Mouse (Mus musculus) liver, embryonic 12.5 days (tissue): Measurements from ENCODE around the gene Hbb-bh1. TPM values are rescaled to one million over a fixed set of nuclear protein-coding genes. Genes with fewer than 3 reads are reported as not detected.
"Not testable (repeated sequence)": the region's sequence is repeated elsewhere in the genome, so short reads cannot be mapped to it uniquely, and the experiment has no call there.

Experiments used
- ATAC-seq: fragments of 200-750 bp; cut with Nextera tagmentation; 2 replicates; pipeline ENCODE4 v1.8.0; 2017; ENCODE audit warnings: moderate number of reproducible peaks, mild to moderate bottlenecking, moderate library complexity
- H3K27ac ChIP-seq: fragments of 300-500 bp; sonication (generic); 2 replicates; pipeline ENCODE4 v1.5.1; 2016; ENCODE audit warnings: mild to moderate bottlenecking
- H3K27me3 ChIP-seq: fragments of 300-500 bp; sonication (generic); replicated peaks from 2 replicates; pipeline ENCODE4 v1.6.1; 2016; ENCODE audit warnings: mild to moderate bottlenecking, moderate library complexity
- H3K36me3 ChIP-seq: fragments of 300-500 bp; sonication (generic); 2 replicates; pipeline ENCODE4 v1.6.1; 2016; ENCODE audit warnings: mild to moderate bottlenecking, moderate library complexity
- H3K4me1 ChIP-seq: fragments of 300-500 bp; sonication (generic); 2 replicates; pipeline ENCODE4 v1.6.1; 2016
- H3K4me2 ChIP-seq: fragments of 300-500 bp; sonication (generic); 2 replicates; pipeline ENCODE4 v1.6.1; 2016; ENCODE audit warnings: mild to moderate bottlenecking, moderate library complexity
- H3K4me3 ChIP-seq: fragments of 300-500 bp; sonication (generic); 2 replicates; pipeline ENCODE4 v1.5.1; 2016; ENCODE audit warnings: mild to moderate bottlenecking, moderate library complexity
- H3K9ac ChIP-seq: fragments of 300-500 bp; sonication (generic); 2 replicates; pipeline ENCODE4 v1.6.1; 2016; ENCODE audit warnings: mild to moderate bottlenecking, moderate library complexity
- H3K9me3 ChIP-seq: fragments of 300-500 bp; sonication (generic); replicated peaks from 2 replicates; pipeline ENCODE4 v1.6.1; 2016; ENCODE audit warnings: mild to moderate bottlenecking, moderate library complexity
- WGBS: fragments of 180-500 bp; shearing (Covaris S2); methylation state at CpG from one replicate; pipeline ENCODE4 v1.1.7; 2016; ENCODE audit not compliant: insufficient replicate concordance; 5-methylcytosine and 5-hydroxymethylcytosine counted together
- polyA plus RNA-seq: library from polyadenylated mRNA; unstranded; fragments of >200 nt; fragmentation: Nextera tagmentation; extraction: Ambion mirVana; gene quantifications from 2 replicates; pipeline ENCODE4 v1.2.1, GENCODE M21; 2016

Gene Hbb-bh1
- polyA plus RNA-seq, 1 experiment from 2014 or later, result 1,392 TPM

GRCm38 (mm10) chr7:103844525-103845325 is 1.8 kb upstream of the Hbb-bh1 start:
- H3K4me3 ChIP-seq, result no peak overlapping the region
- peak; percentile 75 for ATAC-seq
- H3K27me3 ChIP-seq, result no peaks in the 10 kb centered on the region
- peak overlapping the region; percentile 81 for H3K27ac ChIP-seq
- 28% methylated on average over 1 of the region's 2 CpGs for WGBS
- peaks cover 62% of the 10 kb centered on the region for H3K4me1 ChIP-seq
- H3K4me2 ChIP-seq, result peak overlapping the region; percentile 38
- peak overlapping the region; percentile 57 for H3K9ac ChIP-seq
- H3K9me3 ChIP-seq, result no peaks in the 10 kb centered on the region
- H3K36me3 ChIP-seq, result no peaks in the 10 kb centered on the region

DNA sequence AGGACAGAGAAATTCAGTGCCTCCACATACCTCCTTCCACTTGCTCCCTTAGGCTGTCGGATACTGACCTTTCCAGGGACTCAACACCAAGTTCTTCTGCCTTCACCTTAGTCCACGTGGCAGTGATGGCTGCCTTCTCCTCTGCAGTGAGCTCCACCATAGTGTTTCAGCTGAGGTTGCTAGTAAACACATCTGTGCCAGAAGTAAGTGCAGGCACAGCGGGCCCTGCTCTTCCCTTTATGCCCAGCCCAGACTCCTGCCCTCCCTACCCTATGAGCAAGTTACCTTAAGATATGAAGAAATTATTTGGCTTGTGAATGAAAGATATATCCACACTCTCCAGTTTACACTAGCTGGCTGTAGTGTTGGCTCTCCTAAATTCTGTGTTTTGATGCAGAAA is 2.7 kb downstream of the Hbb-bh1 start, which contains the start of gene Hbb-bh2:
Hbb-bh2 (minus strand) TSS at position 253 of the 400 bp plus-strand sequence.
- no peak within 1 kb of the TSS for H3K4me3 ChIP-seq
- peak within 1 kb of the TSS; percentile 36 for H3K9ac ChIP-seq
- ATAC-seq, result peak; percentile 31
- H3K4me2 ChIP-seq, result peak within 1 kb of the TSS; percentile 21
- peak within 1 kb of the TSS; percentile 84 for H3K27ac ChIP-seq
- 61% methylated on average over 3 of the region's 3 CpGs for WGBS
- no peaks in the 10 kb centered on the region for H3K9me3 ChIP-seq
- H3K27me3 ChIP-seq, result no peaks in the 10 kb centered on the region
- peaks cover 44% of the 10 kb centered on the region for H3K4me1 ChIP-seq
- no peaks in the 10 kb centered on the region for H3K36me3 ChIP-seq

DNA sequence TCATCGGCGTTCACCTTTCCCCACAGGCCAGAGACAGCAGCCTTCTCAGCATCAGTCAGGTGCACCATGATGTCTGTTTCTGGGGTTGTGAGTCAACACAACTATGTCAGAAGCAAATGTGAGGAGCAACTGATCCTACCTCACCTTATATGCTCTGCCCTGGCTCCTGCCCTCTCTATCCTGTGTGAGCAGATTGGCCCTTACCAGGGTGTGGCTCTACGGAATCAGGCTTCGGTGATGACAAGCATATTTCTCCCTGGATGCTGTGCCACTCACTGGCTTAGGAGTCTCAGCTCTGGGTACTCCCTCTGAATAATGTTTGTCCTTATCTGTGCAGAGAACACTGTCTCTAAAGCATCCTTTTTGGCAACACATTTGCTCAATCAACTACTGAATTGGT is 15.2 kb downstream of the Hbb-bh1 start, which contains the start of gene Hbb-bs:
Hbb-bs (minus strand) TSS at position 289 of the 400 bp plus-strand sequence.
- 42% methylated on average over 4 of the region's 4 CpGs for WGBS
- H3K27me3 ChIP-seq, result no peaks in the 10 kb centered on the region
- H3K4me3 ChIP-seq, result peak within 1 kb of the TSS; percentile 51
- peaks cover 45% of the 10 kb centered on the region for H3K4me1 ChIP-seq
- H3K9me3 ChIP-seq, result no peaks in the 10 kb centered on the region
- peak within 1 kb of the TSS; percentile 97 for H3K27ac ChIP-seq
- peak; percentile 88 for ATAC-seq
- H3K9ac ChIP-seq, result peak within 1 kb of the TSS; percentile 71
- H3K4me2 ChIP-seq, result peak within 1 kb of the TSS; percentile 49
- no peaks in the 10 kb centered on the region for H3K36me3 ChIP-seq

DNA sequence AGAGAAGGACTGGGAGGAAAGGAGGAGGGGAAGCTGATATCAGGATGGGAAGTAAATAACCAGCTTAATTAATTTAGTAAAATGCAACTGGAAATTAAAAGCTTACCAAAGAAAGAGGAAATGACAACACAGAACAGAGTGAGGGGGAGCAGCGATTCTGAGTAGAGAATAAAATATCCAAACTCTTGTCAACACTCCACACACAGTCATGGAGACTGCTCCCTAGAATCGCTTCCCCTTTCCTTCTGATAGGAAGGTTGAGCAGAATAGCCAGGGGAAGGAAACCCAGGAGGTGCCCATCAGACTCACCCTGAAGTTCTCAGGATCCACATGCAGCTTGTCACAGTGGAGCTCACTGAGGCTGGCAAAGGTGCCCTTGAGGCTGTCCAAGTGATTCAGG is 15.8 kb downstream of the Hbb-bh1 start:
- H3K9me3 ChIP-seq, H3K27ac ChIP-seq, H3K9ac ChIP-seq, H3K27me3 ChIP-seq, H3K4me2 ChIP-seq, ATAC-seq, H3K36me3 ChIP-seq, H3K4me3 ChIP-seq: not testable (repeated sequence)
- H3K4me1 ChIP-seq, result peaks cover 48% of the 10 kb centered on the region
- no CpG with 5 or more reads among the region's 2 CpGs for WGBS

- Histone ChIP-seq H3K4me2 (peak overlapping the region; percentile 54), H3K36me3 (no peaks in the 10 kb centered on the region), H3K9ac (peak overlapping the region; percentile 71), H3K4me3 (peak overlapping the region; percentile 53), H3K9me3 (no peaks in the 10 kb centered on the region), H3K27ac (peak overlapping the region; percentile 99), H3K4me1 (peaks cover 48% of the 10 kb centered on the region), H3K27me3 (no peaks in the 10 kb centered on the region)
- ATAC-seq, result peak; percentile 72
- 47% methylated on average over 3 of the region's 3 CpGs for WGBS
Measured at GRCm38 (mm10) chr7:103826255-103826887, 16.6 kb downstream of the Hbb-bh1 start.

DNA sequence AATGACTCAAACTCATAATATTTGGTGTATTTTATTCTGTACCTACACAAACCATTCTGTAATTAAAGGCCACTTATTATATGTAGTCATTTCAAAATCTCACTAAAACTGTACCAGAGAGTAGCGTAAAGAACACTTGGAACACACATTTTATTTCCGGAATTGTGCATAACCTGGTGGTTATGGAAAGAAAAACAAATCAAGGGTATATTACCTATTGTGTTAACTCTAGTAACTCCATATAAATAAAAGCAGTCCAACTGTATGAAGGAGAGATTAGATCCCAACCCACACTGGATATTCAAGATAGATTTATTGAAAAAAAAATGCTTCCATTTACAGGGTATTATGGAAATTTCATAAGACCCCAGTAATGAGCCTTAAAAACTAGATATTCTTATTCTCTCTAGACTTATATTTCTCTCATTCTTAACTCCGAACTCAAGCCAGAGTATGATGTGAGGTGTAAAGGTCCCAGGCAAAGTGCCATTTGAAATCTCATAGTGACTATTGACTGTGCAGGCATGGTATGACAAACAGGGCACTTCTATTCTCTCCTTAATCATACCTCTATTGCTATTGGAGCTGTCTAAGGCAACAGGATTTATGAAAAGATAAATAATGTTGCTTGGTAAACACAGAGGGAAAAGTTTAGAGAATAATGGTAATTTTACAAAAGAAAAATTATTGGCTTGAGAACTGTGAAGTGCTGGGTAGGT is 17.3 kb downstream of the Hbb-bh1 start:
- Histone ChIP-seq H3K9ac (0 out of 2 replicates have a peak overlapping the region, but pooled peaks have one; percentile 24), H3K27ac (peak overlapping the region; percentile 99), H3K9me3 (no peaks in the 10 kb centered on the region), H3K4me2 (peak overlapping the region; percentile 61), H3K4me3 (peak overlapping the region; percentile 41), H3K36me3 (no peaks in the 10 kb centered on the region), H3K27me3 (no peaks in the 10 kb centered on the region), H3K4me1 (peaks cover 44% of the 10 kb centered on the region)
- ATAC-seq, result peak; percentile 83
- 73% methylated on average over 3 of the region's 3 CpGs for WGBS

GRCm38 (mm10) chr7:103824597-103824996 is 18.4 kb downstream of the Hbb-bh1 start:
- H3K27ac ChIP-seq, result peak overlapping the region; percentile 99
- WGBS, result 60% methylated on average over 2 of the region's 2 CpGs
- H3K4me1 ChIP-seq, result peaks cover 34% of the 10 kb centered on the region
- peak overlapping the region; percentile 41 for H3K4me3 ChIP-seq
- no peak for ATAC-seq
- H3K36me3 ChIP-seq, result no peaks in the 10 kb centered on the region
- H3K27me3 ChIP-seq, result no peaks in the 10 kb centered on the region
- H3K9ac ChIP-seq, result peak overlapping the region; percentile 70
- H3K4me2 ChIP-seq, result peak overlapping the region; percentile 61
- H3K9me3 ChIP-seq, result no peaks in the 10 kb centered on the region

DNA sequence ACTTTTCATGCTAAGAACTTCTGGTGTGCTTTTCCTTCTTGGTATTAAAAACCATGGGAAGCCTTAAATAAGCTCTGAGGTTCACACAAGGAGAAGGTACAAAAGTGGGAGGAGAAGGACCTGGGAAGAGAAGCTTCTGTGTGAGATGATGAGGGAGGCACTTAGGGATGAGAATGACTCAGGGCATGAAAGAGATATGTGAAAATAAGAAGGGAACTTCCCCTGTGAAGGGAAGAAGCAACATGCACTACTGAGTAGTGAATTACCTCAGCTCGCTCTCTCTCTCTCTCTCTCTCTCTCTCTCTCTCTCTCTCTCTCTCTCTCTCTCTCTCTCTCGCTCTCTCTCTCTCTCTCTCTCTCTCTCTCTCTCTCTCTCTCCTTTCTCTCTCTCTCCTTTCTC is 27.9 kb downstream of the Hbb-bh1 start:
- Histone ChIP-seq H3K4me2 (peak overlapping the region; percentile 67), H3K4me1 (peaks cover 24% of the 10 kb centered on the region), H3K4me3 (peak overlapping the region; percentile 41), H3K27ac (peak overlapping the region; percentile 96), H3K9ac (peak overlapping the region; percentile 78)
- not testable (repeated sequence) for H3K36me3 ChIP-seq, H3K27me3 ChIP-seq, H3K9me3 ChIP-seq, ATAC-seq
- WGBS, result no CpG with 5 or more reads among the region's 2 CpGs

DNA sequence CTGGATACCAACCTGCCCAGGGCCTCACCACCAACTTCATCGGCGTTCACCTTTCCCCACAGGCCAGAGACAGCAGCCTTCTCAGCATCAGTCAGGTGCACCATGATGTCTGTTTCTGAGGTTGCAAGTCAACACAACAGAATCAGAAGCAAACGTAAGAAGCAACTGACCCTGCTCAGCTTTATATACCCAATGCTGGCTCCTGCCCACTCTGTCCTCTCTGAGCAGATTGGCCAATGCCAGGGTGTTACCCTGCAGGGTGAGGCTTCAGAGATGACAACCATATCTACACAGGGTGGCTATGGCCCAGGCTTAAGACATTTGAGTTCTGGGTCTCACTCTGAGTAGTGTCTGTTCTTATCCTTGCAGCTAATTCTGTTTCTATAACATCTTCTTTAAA is 29.2 kb downstream of the Hbb-bh1 start, which contains the start of gene Hbb-bt:
Hbb-bt (minus strand) TSS at position 231 of the 400 bp plus-strand sequence.
- Histone ChIP-seq H3K9ac (peak within 1 kb of the TSS; percentile 78), H3K4me1 (peaks cover 37% of the 10 kb centered on the region), H3K9me3 (no peaks in the 10 kb centered on the region), H3K4me2 (peak within 1 kb of the TSS; percentile 67), H3K4me3 (peak within 1 kb of the TSS; percentile 58), H3K36me3 (no peaks in the 10 kb centered on the region), H3K27ac (peak within 1 kb of the TSS; percentile 96), H3K27me3 (no peaks in the 10 kb centered on the region)
- WGBS, result 47% methylated on average over 3 of the region's 3 CpGs
- ATAC-seq, result peak; percentile 83

DNA sequence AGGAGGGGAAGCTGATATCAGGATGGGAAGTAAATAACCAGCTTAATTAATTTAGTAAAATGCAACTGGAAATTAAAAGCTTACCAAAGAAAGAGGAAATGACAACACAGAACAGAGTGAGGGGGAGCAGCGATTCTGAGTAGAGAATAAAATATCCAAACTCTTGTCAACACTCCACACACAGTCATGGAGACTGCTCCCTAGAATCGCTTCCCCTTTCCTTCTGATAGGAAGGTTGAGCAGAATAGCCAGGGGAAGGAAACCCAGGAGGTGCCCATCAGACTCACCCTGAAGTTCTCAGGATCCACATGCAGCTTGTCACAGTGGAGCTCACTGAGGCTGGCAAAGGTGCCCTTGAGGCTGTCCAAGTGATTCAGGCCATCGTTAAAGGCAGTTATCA is 29.8 kb downstream of the Hbb-bh1 start:
- H3K36me3 ChIP-seq, ATAC-seq, H3K27ac ChIP-seq, H3K27me3 ChIP-seq, H3K9ac ChIP-seq, H3K4me2 ChIP-seq, H3K9me3 ChIP-seq: not testable (repeated sequence)
- peaks cover 40% of the 10 kb centered on the region for H3K4me1 ChIP-seq
- H3K4me3 ChIP-seq, result peak overlapping the region; percentile 58
- no CpG with 5 or more reads among the region's 3 CpGs for WGBS

- H3K9ac ChIP-seq, result peak overlapping the region; percentile 78
- 9% methylated on average over 1 of the region's 1 CpGs for WGBS
- H3K4me1 ChIP-seq, result peaks cover 50% of the 10 kb centered on the region
- peak; percentile 5; the same call in 1 of the 2 replicates for ATAC-seq
- H3K27me3 ChIP-seq, result no peaks in the 10 kb centered on the region
- H3K27ac ChIP-seq, result peak overlapping the region; percentile 99
- peak overlapping the region; percentile 63 for H3K4me3 ChIP-seq
- peak overlapping the region; percentile 63 for H3K4me2 ChIP-seq
- no peaks in the 10 kb centered on the region for H3K36me3 ChIP-seq
- no peaks in the 10 kb centered on the region for H3K9me3 ChIP-seq
Measured at GRCm38 (mm10) chr7:103812174-103812573, 30.8 kb downstream of the Hbb-bh1 start.
